Mouse (Mus musculus): ENCODE measurements around the gene C2cd2l.
A peak's percentile ranks its signal among the peaks of the same experiment; 100 is the strongest.

The C2cd2l gene

DNA sequence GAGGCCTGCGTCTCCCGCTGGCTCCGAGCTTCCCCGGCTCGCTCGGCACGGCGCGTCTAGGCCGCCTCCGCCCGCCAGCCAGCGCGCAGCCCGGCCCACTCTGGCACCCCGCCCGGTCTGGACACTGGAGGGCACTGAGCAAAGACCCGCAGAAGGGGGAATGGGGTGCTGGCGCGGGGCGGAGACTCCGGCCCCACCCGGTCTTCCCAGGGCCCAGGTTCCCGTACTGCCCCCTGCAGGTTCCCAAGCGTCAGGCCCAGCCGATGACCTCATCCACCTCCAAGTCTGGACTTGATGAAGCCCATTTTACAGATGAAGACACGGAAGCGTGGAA, 52.1 kb downstream of the C2cd2l start:
- DNase-seq (ENCODE audit: low read depth in 1 of 2, low spot score in 2 of 2), result peak; percentile 71 to 82

DNA sequence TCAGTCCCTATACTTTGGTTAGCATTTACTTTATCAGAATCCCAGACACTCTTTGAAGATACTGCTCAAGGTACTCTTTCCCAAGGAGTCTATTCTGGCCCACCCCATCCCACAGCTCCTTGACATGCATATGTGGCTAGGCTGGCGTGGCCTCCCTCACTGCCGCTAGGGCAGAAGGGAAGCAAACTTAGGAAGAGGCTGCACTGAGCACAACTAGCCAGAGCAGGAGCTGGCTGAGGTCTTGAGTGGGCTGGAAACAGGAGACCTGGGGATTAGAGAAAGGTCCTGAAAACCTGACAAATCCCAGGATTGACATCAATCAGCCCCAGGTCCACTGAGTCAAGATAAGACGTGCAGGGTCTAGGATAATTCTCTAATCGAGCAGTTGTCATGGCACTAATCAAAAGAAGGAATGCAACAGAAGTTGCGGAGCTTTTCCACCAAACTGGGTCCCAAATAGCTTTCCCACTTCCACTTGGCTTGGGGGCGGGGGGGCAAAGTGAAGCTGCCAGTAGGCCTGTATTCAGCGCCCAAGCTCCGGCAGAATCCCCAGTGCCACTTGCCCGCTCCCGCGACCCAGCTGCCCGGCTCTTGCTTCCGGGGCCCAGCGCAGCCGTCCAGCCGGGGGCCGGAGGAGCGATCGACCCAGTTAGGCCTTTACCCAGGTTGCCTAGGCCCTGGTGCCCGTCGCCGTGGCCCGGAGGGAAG, 52.6 kb downstream of the C2cd2l start:
- DNase-seq (ENCODE audit: low read depth in 1 of 2, low spot score in 2 of 2), result no peak

DNA sequence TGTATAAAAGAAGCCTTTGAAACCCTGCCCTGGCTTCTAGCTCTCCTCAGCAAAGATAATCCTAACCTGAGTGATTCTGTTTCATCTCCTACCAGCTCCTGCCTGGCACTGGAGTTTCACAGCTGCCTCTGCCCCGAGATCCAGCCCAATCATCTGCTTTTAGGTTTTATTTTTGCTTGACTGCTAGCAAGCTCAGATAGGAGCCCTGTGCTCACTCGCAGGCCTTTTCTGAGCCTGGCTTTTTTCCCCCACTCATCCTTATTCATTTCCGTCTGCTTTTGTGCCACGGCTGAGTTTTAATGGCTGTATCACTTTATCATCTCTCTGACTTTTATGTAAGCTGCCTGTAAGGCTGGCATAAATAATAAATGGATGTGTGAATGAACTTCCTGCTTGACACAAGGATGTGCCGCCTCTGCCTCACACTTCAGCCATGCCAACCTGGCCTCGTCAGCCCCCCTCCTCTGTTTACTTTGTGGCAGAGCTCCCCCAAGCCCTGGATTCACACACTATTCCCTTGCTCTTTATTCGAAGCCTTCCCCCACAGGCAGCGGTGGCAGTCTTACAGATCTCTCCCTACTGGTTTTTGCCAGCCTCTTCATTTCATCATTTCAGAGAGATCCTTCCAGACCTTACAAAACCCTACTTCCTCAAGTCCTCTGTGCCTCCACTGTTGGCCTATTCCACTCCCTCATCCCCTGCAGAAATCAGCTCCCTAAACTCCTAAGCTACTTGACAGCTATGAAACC, 53.4 kb downstream of the C2cd2l start:
- DNase-seq (ENCODE audit: low read depth in 1 of 2, low spot score in 2 of 2), result no peak

DNA sequence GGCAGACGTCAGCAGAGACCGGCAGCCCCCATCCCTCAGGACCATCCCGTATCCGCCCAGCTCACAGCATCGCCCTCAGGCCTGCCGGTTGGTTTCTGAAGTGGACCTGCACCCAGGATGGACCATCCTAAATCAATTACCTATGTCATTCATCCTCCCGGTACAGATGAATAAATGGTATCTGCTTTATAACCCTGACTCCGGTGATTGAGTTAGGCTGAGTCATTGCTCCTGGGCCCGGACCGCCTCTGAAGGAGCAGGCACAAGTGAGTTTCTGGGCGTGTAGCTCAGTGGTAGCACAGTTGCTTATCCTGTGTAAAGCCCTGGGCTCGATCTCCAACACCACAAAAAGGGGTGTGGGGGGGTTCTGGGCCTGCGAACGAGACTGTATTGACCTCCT, 58.7 kb downstream of the C2cd2l start:
- no peak for DNase-seq (ENCODE audit: low read depth in 1 of 2, low spot score in 2 of 2)

All from monocyte, adult 2 months (primary cell).